In genomic region chr4:43417269-43418062, GRCm38 (mm10) we compare ENCODE assay signal across 14 mouse cellular contexts. TPM values are rescaled to one million over a fixed set of nuclear protein-coding genes. Genes with fewer than 3 reads are reported as not detected.
DNase-seq lines count a peak whose midpoint lies in the region; ATAC-seq and TF ChIP-seq lines count a peak whose summit lies in the region.
"Had no signal": no experiment of that assay in that cellular context is flagged by ENCODE, and none has a peak within 500 bp of the region (broad histone marks: within the 10 kb centered on the region; RNA-seq: fewer than 3 reads in every experiment).

No protein-coding gene starts in this region.

- no peak overlapping the region for H3K4me3 ChIP-seq in kidney, postnatal 0 days (replicated peaks; ENCODE audit: low read depth, low read length)
- H3K4me3 ChIP-seq in liver, embryonic 11.5 days (ENCODE audit: low read depth, low read length), result no peak overlapping the region
- H3K4me3 ChIP-seq: erythroblast, embryonic 14.5 days; intestine, embryonic 15.5 days; limb, embryonic 15.5 days had no signal

- peaks cover 36% of the 10 kb centered on the region for H3K4me1 ChIP-seq in kidney, postnatal 0 days (replicated peaks; ENCODE audit: insufficient read depth, low read length)
- peaks cover 2% of the 10 kb centered on the region; the same call in 1 of the 2 replicates for H3K4me1 ChIP-seq in liver, embryonic 11.5 days (replicated peaks; ENCODE audit: control insufficient read depth, insufficient read depth, low read length)

- H3K9ac ChIP-seq in kidney, postnatal 0 days (ENCODE audit: low read depth, low read length), result no peak overlapping the region
- no peak overlapping the region for H3K9ac ChIP-seq in liver, embryonic 11.5 days (ENCODE audit: low read depth, low read length)
- H3K9ac ChIP-seq: intestine, embryonic 15.5 days; limb, embryonic 15.5 days had no signal

- H3K27ac ChIP-seq in kidney, postnatal 0 days, result peak overlapping the region; percentile 79
- H3K27ac ChIP-seq in liver, embryonic 11.5 days (ENCODE audit: low read depth, low read length), result peak overlapping the region; percentile 33; the same call in 1 of the 2 replicates
- H3K27ac ChIP-seq: intestine, embryonic 15.5 days; limb, embryonic 15.5 days had no signal

- no peak overlapping the region for H3K4me2 ChIP-seq in kidney, postnatal 0 days (ENCODE audit: low read length)
- H3K4me2 ChIP-seq in liver, embryonic 11.5 days, result no peak overlapping the region
- H3K4me2 ChIP-seq: intestine, embryonic 15.5 days; limb, embryonic 15.5 days had no signal

- no peaks in the 10 kb centered on the region for H3K27me3 ChIP-seq in kidney, postnatal 0 days (ENCODE audit: insufficient read depth, low read length)
- H3K27me3 ChIP-seq in liver, embryonic 11.5 days (replicated peaks; ENCODE audit: control insufficient read depth, insufficient read depth, low read length), result no peaks in the 10 kb centered on the region; the same call in 1 of the 2 replicates
- H3K27me3 ChIP-seq: intestine, embryonic 15.5 days; limb, embryonic 15.5 days had no signal

- TF ChIP-seq CTCF in kidney, postnatal 0 days (IDR thresholded peaks at IDR 0.05; ENCODE audit: low read depth), result no peak

- peaks cover 32% of the 10 kb centered on the region for H3K36me3 ChIP-seq in kidney, postnatal 0 days (ENCODE audit: insufficient read depth, low read length)
- H3K36me3 ChIP-seq in liver, embryonic 11.5 days (ENCODE audit: control insufficient read depth, insufficient read depth, low read length), result peaks cover 4% of the 10 kb centered on the region; the same call in 1 of the 2 replicates

- H3K9me3 ChIP-seq in kidney, postnatal 0 days (replicated peaks; ENCODE audit: low read length), result no peaks in the 10 kb centered on the region
- H3K9me3 ChIP-seq in liver, embryonic 11.5 days (ENCODE audit: control insufficient read depth, low read length), result no peaks in the 10 kb centered on the region
- H3K9me3 ChIP-seq: intestine, embryonic 15.5 days; limb, embryonic 15.5 days had no signal

- WGBS in kidney, postnatal 0 days, result 41% methylated on average over 16 of the region's 16 CpGs
- WGBS in liver, embryonic 11.5 days, result 57% methylated on average over 16 of the region's 16 CpGs

- peak; percentile 1 for DNase-seq in gastrocnemius, adult 18-20 months (ENCODE audit: low spot score)
- DNase-seq in gastrocnemius, postnatal 25 days, result no peak
- DNase-seq in kidney, postnatal 0 days (ENCODE audit: low spot score), result peak; percentile 85
- no peak for DNase-seq in kidney, adult 18-20 months
- peak; percentile 94 for DNase-seq in MEL-GATA-1-ER (ENCODE audit: extremely low read depth, low read depth)
- DNase-seq in liver, embryonic 11.5 days (ENCODE audit: low spot score), result no peak
- no peak for DNase-seq in adrenal gland, postnatal 4 days (ENCODE audit: low spot score in 2 of 2)
- no peak for DNase-seq in layer of hippocampus, adult 18-20 months (ENCODE audit: low spot score in 2 of 2)
- DNase-seq: cerebellum, postnatal 36 days; thymus, postnatal 25 days had no signal

- peak; percentile 67 for ATAC-seq in kidney, postnatal 0 days (replicated peaks; ENCODE audit: low FRiP score, low read depth)
- ATAC-seq in liver, embryonic 11.5 days (replicated peaks; ENCODE audit: low FRiP score), result peak; percentile 58
- ATAC-seq: intestine, embryonic 15.5 days had no signal

RNA-seq across cellular contexts. Expression of gene Fam166b, which starts 11.5 kb away (rescaled TPM):
- total RNA-seq in gastrocnemius, adult 18-20 months (2021), result not detected
- total RNA-seq in gastrocnemius, postnatal 25 days (2021), result not detected
- polyA plus RNA-seq in kidney, postnatal 0 days (2015; fragmentation: Nextera tagmentation; extraction: Ambion mirVana), result 0.33 and 0.59 TPM in 2 replicates
- polyA plus RNA-seq in liver, embryonic 11.5 days (2014; fragmentation: Nextera tagmentation; extraction: Ambion mirVana), result not detected in 2 replicates
- under 1 TPM in 1 of 2 experiments, not detected in 1; 0.25 TPM for total RNA-seq in adrenal gland, postnatal 4 days (2021)
- total RNA-seq in layer of hippocampus, adult 18-20 months (2021), result under 1 TPM; 0.54 to 0.81 TPM
- polyA plus RNA-seq: intestine, embryonic 15.5 days had no signal

RNA-seq across cellular contexts. Expression of gene Tesk1, which starts 24.3 kb away (rescaled TPM):
- 10 to 100 TPM; 56.2 to 60.8 TPM for total RNA-seq in gastrocnemius, adult 18-20 months (2021)
- total RNA-seq in gastrocnemius, postnatal 25 days (2021), result 10 to 100 TPM; 41.7 to 47.2 TPM
- polyA plus RNA-seq in kidney, postnatal 0 days (2015; fragmentation: Nextera tagmentation; extraction: Ambion mirVana), result 7.8 and 9.1 TPM in 2 replicates
- polyA plus RNA-seq in liver, embryonic 11.5 days (2014; fragmentation: Nextera tagmentation; extraction: Ambion mirVana), result 4.3 TPM in 2 replicates
- 10 to 100 TPM; 57.3 to 60.5 TPM for total RNA-seq in adrenal gland, postnatal 4 days (2021)
- 10 to 100 TPM; 83.3 to 89.9 TPM for total RNA-seq in layer of hippocampus, adult 18-20 months (2021)

RNA-seq across cellular contexts. Expression of gene Rusc2, which starts 35.7 kb away (rescaled TPM):
- 10 to 100 TPM; 28.5 to 36.3 TPM for total RNA-seq in gastrocnemius, adult 18-20 months (2021)
- 10 to 100 TPM; 22.1 to 24.2 TPM for total RNA-seq in gastrocnemius, postnatal 25 days (2021)
- polyA plus RNA-seq in kidney, postnatal 0 days (2015; fragmentation: Nextera tagmentation; extraction: Ambion mirVana), result 9.6 and 9.7 TPM in 2 replicates
- 1.4 and 2.0 TPM in 2 replicates for polyA plus RNA-seq in liver, embryonic 11.5 days (2014; fragmentation: Nextera tagmentation; extraction: Ambion mirVana)
- total RNA-seq in adrenal gland, postnatal 4 days (2021), result 10 to 100 TPM; 29.7 to 34.5 TPM
- total RNA-seq in layer of hippocampus, adult 18-20 months (2021), result 100 to 1,000 TPM; 119 to 124 TPM

RNA-seq across cellular contexts. Expression of gene Cd72, which starts 37.0 kb away (rescaled TPM):
- under 1 TPM in 1 of 2 experiments, not detected in 1; 0.21 TPM for total RNA-seq in gastrocnemius, adult 18-20 months (2021)
- not detected for total RNA-seq in gastrocnemius, postnatal 25 days (2021)
- polyA plus RNA-seq in kidney, postnatal 0 days (2015; fragmentation: Nextera tagmentation; extraction: Ambion mirVana), result 2.9 and 5.0 TPM in 2 replicates
- polyA plus RNA-seq in liver, embryonic 11.5 days (2014; fragmentation: Nextera tagmentation; extraction: Ambion mirVana), result 1.2 and 1.3 TPM in 2 replicates
- total RNA-seq in adrenal gland, postnatal 4 days (2021), result 1 to 10 TPM in 1 of 2 experiments, under 1 TPM in 1; 0.95 to 2.1 TPM
- total RNA-seq in layer of hippocampus, adult 18-20 months (2021), result not detected
- total RNA-seq: midbrain, postnatal 0 days had no signal

Comparison
In these comparisons a context has a peak if more than half of its experiments do, and no peak if none do; other contexts are left out.
1. DNase-seq: peak in gastrocnemius, adult 18-20 months (single experiment), kidney, postnatal 0 days (single experiment) and MEL-GATA-1-ER (single experiment); none in gastrocnemius, postnatal 25 days (single experiment), kidney, adult 18-20 months (single experiment), liver, embryonic 11.5 days (single experiment), adrenal gland, postnatal 4 days (0 of 2) and layer of hippocampus, adult 18-20 months (0 of 2).